Mouse (Mus musculus) forebrain, embryonic 13.5 days (tissue): ENCODE measurements around the gene Fam163a. TPM values are rescaled to one million over a fixed set of nuclear protein-coding genes. Genes with fewer than 3 reads are reported as not detected.
"Not testable (repeated sequence)": the region's sequence is repeated elsewhere in the genome, so short reads cannot be mapped to it uniquely, and the experiment has no call there.

Source experiments
- ATAC-seq: fragments of 200-750 bp; cut with Nextera tagmentation; 2 replicates; pipeline ENCODE4 v1.8.0; 2017
- H3K27ac ChIP-seq: fragments of 300-500 bp; sonication (generic); 2 replicates; pipeline ENCODE4 v1.5.1; 2015; ENCODE audit warnings: inconsistent platforms, mild to moderate bottlenecking, moderate library complexity
- H3K27me3 ChIP-seq: fragments of 300-500 bp; sonication (generic); 2 replicates; pipeline ENCODE4 v1.6.1; 2015; ENCODE audit warnings: mild to moderate bottlenecking, inconsistent platforms
- H3K36me3 ChIP-seq: fragments of 300-500 bp; sonication (generic); 2 replicates; pipeline ENCODE4 v1.6.1; 2015; ENCODE audit warnings: mild to moderate bottlenecking, inconsistent platforms; ENCODE audit not compliant: poor library complexity, severe bottlenecking
- H3K4me1 ChIP-seq: fragments of 300-500 bp; sonication (generic); 2 replicates; pipeline ENCODE4 v1.6.1; 2015; ENCODE audit warnings: inconsistent platforms
- H3K4me2 ChIP-seq: fragments of 300-500 bp; sonication (generic); 2 replicates; pipeline ENCODE4 v1.6.1; 2015; ENCODE audit warnings: inconsistent platforms, mild to moderate bottlenecking, moderate library complexity
- H3K4me3 ChIP-seq: fragments of 300-500 bp; sonication (generic); 2 replicates; pipeline ENCODE4 v1.5.1; 2015; ENCODE audit warnings: mild to moderate bottlenecking, inconsistent platforms
- H3K9ac ChIP-seq: fragments of 300-500 bp; sonication (generic); 2 replicates; pipeline ENCODE4 v1.6.1; 2015; ENCODE audit warnings: mild to moderate bottlenecking, inconsistent platforms
- H3K9me3 ChIP-seq: fragments of 300-500 bp; sonication (generic); replicated peaks from 2 replicates; pipeline ENCODE4 v1.6.1; 2016; ENCODE audit warnings: inconsistent platforms
- whole genome bisulfite sequencing: fragments of 180-500 bp; shearing (Covaris S2); methylation state at CpG from one replicate; pipeline ENCODE4 v1.1.7; 2015; 5-methylcytosine and 5-hydroxymethylcytosine counted together
- polyA plus RNA-seq: library from polyadenylated mRNA; unstranded; fragments of >200 nt; fragmentation: Nextera tagmentation; extraction: Ambion mirVana; gene quantifications from 2 replicates; pipeline ENCODE4 v1.2.1, GENCODE M21; 2015

Gene Fam163a
- polyA plus RNA-seq: 2.1 and 2.2 TPM in 2 replicates

GRCm38 (mm10) chr1:156204656-156205131 lies at the start of gene Fam163a:
Fam163a (minus strand) TSS chr1:156205026.
- H3K4me3 ChIP-seq: peak within 1 kb of the TSS; percentile 46
- H3K27me3 ChIP-seq: peaks cover 61% of the 10 kb centered on the region
- no peak within 1 kb of the TSS for H3K27ac ChIP-seq
- H3K9ac ChIP-seq: peak within 1 kb of the TSS; percentile 65
- H3K4me1 ChIP-seq: peaks cover 18% of the 10 kb centered on the region
- peak; percentile 82 for ATAC-seq
- under 1% methylated on average over 36 of the region's 44 CpGs for WGBS
- no peaks in the 10 kb centered on the region for H3K36me3 ChIP-seq
- peak within 1 kb of the TSS; percentile 70 for H3K4me2 ChIP-seq
- H3K9me3 ChIP-seq: no peaks in the 10 kb centered on the region

DNA sequence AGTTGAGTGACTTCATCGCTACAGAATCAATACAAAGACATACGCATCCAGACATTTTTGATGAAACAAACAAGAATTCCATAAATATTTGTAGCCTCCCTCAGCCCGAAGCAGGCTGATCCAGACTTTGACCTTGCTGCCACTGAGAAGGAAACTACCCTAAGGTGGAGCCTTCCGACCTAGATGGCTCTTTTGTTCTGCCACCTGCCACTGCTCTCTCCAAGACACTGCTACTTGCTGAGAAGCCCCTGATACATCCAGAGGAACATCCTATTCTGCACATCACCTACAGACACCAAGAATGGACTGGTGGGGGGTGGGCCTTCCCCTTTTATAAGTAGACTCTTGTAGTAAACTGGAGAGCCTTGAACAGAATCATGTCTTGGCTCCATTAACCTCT lies 46.3 kb upstream of the Fam163a start:
- H3K4me2 ChIP-seq, H3K9me3 ChIP-seq: not testable (repeated sequence)

GRCm38 (mm10) chr1:156247893-156248292 lies 43.1 kb upstream of the Fam163a start:
- Histone ChIP-seq H3K4me1 (no peaks in the 10 kb centered on the region), H3K36me3 (no peaks in the 10 kb centered on the region), H3K4me2 (no peak overlapping the region), H3K27ac (no peak overlapping the region), H3K9me3 (no peaks in the 10 kb centered on the region), H3K4me3 (no peak overlapping the region), H3K27me3 (no peaks in the 10 kb centered on the region), H3K9ac (no peak overlapping the region)
- no peak for ATAC-seq
- 87% methylated on average over 3 of the region's 3 CpGs for WGBS

More for the DNA sequence above, 46.3 kb upstream of the Fam163a start:
- not testable (repeated sequence) for H3K4me1 ChIP-seq, H3K27me3 ChIP-seq, H3K27ac ChIP-seq, H3K4me3 ChIP-seq, ATAC-seq, H3K9ac ChIP-seq, H3K36me3 ChIP-seq
- WGBS: 87% methylated on average over 4 of the region's 4 CpGs

- H3K27me3 ChIP-seq: no peaks in the 10 kb centered on the region
- H3K4me3 ChIP-seq: no peak overlapping the region
- no peaks in the 10 kb centered on the region for H3K9me3 ChIP-seq
- no peak overlapping the region for H3K9ac ChIP-seq
- H3K4me1 ChIP-seq: no peaks in the 10 kb centered on the region
- no peak overlapping the region for H3K27ac ChIP-seq
- H3K36me3 ChIP-seq: no peaks in the 10 kb centered on the region
- no peak for ATAC-seq
- H3K4me2 ChIP-seq: no peak overlapping the region
- 8% methylated on average over 14 of the region's 14 CpGs for WGBS
Measured at GRCm38 (mm10) chr1:156241713-156242348, 37.0 kb upstream of the Fam163a start.

DNA sequence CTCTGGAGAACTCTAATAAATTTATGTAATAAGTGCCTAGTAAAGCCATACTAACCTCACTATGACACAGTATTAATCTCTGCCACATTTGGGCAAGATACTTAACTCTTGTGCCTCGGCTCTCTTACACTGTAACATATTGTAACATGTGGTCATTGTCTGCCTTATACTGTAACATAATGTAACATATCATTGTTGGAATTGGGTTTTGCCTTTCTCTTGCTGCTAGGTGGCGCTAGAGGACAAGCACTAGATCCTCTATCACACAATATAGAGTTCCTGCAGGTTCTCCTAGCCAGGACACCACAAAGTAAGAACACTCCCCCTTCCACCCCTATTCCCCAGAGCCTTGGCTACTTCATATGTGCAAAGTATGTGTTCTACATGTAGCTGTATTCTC lies 36.2 kb upstream of the Fam163a start:
- ATAC-seq: no peak
- 41% methylated on average over 2 of the region's 2 CpGs for WGBS
- no peak overlapping the region for H3K27ac ChIP-seq

GRCm38 (mm10) chr1:156231122-156231521 lies 26.3 kb upstream of the Fam163a start:
- no peak overlapping the region for H3K27ac ChIP-seq
- no peaks in the 10 kb centered on the region for H3K9me3 ChIP-seq
- H3K4me3 ChIP-seq: no peak overlapping the region
- H3K36me3 ChIP-seq: no peaks in the 10 kb centered on the region
- H3K27me3 ChIP-seq: no peaks in the 10 kb centered on the region
- ATAC-seq: no peak
- H3K4me1 ChIP-seq: no peaks in the 10 kb centered on the region
- 87% methylated on average over 6 of the region's 6 CpGs for WGBS
- no peak overlapping the region for H3K4me2 ChIP-seq
- H3K9ac ChIP-seq: no peak overlapping the region

More for the DNA sequence above, 36.2 kb upstream of the Fam163a start:
- no peak overlapping the region for H3K9ac ChIP-seq
- H3K4me3 ChIP-seq: no peak overlapping the region
- no peaks in the 10 kb centered on the region for H3K36me3 ChIP-seq
- no peaks in the 10 kb centered on the region for H3K27me3 ChIP-seq
- H3K9me3 ChIP-seq: no peaks in the 10 kb centered on the region
- H3K4me1 ChIP-seq: no peaks in the 10 kb centered on the region
- no peak overlapping the region for H3K4me2 ChIP-seq

GRCm38 (mm10) chr1:156230339-156231089 lies 25.7 kb upstream of the Fam163a start:
- H3K4me2 ChIP-seq: no peak overlapping the region
- ATAC-seq: 0 out of 2 replicates have a peak, but pooled peaks have one; percentile 43
- H3K9ac ChIP-seq: no peak overlapping the region

GRCm38 (mm10) chr1:156229448-156229847 lies 24.6 kb upstream of the Fam163a start:
- 31% methylated on average over 7 of the region's 7 CpGs for WGBS

More at GRCm38 (mm10) chr1:156230339-156231089, 25.7 kb upstream of the Fam163a start:
- H3K27ac ChIP-seq: no peak overlapping the region
- H3K27me3 ChIP-seq: no peaks in the 10 kb centered on the region
- no peak overlapping the region for H3K4me3 ChIP-seq
- WGBS: 48% methylated on average over 9 of the region's 9 CpGs
- H3K36me3 ChIP-seq: no peaks in the 10 kb centered on the region
- no peaks in the 10 kb centered on the region for H3K4me1 ChIP-seq
- H3K9me3 ChIP-seq: no peaks in the 10 kb centered on the region

GRCm38 (mm10) chr1:156228728-156229127 lies 23.9 kb upstream of the Fam163a start:
- Histone ChIP-seq H3K4me3 (no peak overlapping the region), H3K4me1 (no peaks in the 10 kb centered on the region), H3K9ac (no peak overlapping the region), H3K36me3 (no peaks in the 10 kb centered on the region), H3K27me3 (no peaks in the 10 kb centered on the region), H3K27ac (no peak overlapping the region), H3K4me2 (no peak overlapping the region), H3K9me3 (no peaks in the 10 kb centered on the region)
- ATAC-seq: no peak
- whole genome bisulfite sequencing: 91% methylated on average over 4 of the region's 4 CpGs

More at GRCm38 (mm10) chr1:156229448-156229847, 24.6 kb upstream of the Fam163a start:
- Histone ChIP-seq H3K9me3 (no peaks in the 10 kb centered on the region), H3K27ac (no peak overlapping the region), H3K4me2 (no peak overlapping the region), H3K36me3 (no peaks in the 10 kb centered on the region), H3K27me3 (no peaks in the 10 kb centered on the region), H3K9ac (no peak overlapping the region), H3K4me1 (no peaks in the 10 kb centered on the region), H3K4me3 (no peak overlapping the region)
- ATAC-seq: 0 out of 2 replicates have a peak, but pooled peaks have one; percentile 16

DNA sequence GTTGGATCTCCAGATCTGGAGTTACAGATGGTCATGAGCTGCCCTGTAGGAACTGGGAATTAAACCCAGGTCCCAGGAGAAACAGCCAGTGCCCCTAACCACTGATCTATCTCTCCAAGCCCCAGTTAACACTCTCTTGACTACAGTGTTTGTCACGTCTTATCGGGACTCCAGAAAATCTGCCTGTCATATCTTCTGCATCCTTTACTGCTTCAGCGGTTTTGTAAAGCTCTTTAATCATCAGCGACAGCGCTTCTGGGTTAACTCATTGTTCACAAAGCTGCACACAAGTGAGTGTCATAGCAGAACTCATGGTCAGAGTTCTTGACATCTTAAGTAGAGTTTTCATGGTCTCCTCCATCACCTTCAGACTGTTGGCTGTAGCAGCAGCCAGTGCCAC lies 22.1 kb upstream of the Fam163a start:
- no peak overlapping the region for H3K9ac ChIP-seq
- ATAC-seq: no peak
- H3K36me3 ChIP-seq: no peaks in the 10 kb centered on the region
- H3K4me3 ChIP-seq: no peak overlapping the region
- no peak overlapping the region for H3K27ac ChIP-seq
- 76% methylated on average over 5 of the region's 5 CpGs for WGBS
- peaks cover 11% of the 10 kb centered on the region; the same call in 1 of the 2 replicates for H3K4me1 ChIP-seq
- H3K27me3 ChIP-seq: no peaks in the 10 kb centered on the region
- no peak overlapping the region for H3K4me2 ChIP-seq
- H3K9me3 ChIP-seq: no peaks in the 10 kb centered on the region

DNA sequence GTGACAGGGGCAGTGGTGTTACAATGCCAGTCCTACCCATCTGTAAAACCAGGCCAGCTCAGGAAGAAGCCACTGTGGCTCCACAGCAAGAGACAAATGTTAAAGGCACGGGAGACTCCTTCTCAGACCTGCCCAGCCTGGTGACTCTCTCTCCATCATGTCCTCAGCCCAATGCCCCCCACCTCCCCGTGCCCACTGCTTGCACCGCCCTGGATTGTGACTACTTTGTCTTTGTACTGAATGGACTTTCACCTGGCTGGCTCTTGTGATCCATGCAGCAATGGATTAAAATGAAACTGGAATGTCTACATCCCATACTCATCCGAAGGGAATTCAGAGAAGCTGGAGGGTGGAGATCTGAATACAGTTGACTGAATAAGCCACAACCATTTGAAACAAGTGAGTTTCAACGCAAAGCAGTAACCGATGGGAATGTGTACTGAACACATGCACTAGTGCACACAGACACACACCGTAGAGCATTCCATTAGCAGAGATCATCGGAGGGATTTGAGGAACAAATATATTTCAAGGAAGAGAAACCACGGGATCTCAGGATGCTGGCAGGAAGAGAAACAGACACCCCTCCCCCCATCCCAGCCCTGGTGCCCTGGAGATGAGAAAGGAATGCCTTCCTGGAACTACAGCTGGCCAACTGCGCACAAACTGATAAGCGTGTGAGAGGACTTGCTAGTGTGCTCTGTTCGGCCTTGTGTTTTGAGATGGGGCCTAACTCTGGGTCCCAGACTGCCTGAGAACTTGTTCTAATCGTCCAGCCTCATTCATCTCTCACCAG lies 17.6 kb upstream of the Fam163a start:
- Histone ChIP-seq H3K4me2 (no peak overlapping the region), H3K27ac (no peak overlapping the region; the same call in 1 of the 2 replicates), H3K9ac (no peak overlapping the region), H3K27me3 (no peaks in the 10 kb centered on the region), H3K4me3 (no peak overlapping the region), H3K36me3 (no peaks in the 10 kb centered on the region), H3K4me1 (peaks cover 12% of the 10 kb centered on the region; the same call in 1 of the 2 replicates), H3K9me3 (no peaks in the 10 kb centered on the region)
- 55% methylated on average over 13 of the region's 13 CpGs for WGBS
- no peak for ATAC-seq
